Mouse (Mus musculus) lung, adult 2 months (tissue): Measurements from ENCODE around the gene Eif4a1.

Experiments
- CTCF ChIP-seq: fragments of 200-500 bp; IDR thresholded peaks from 2 replicates; pipeline ENCODE4 v1.5.1; 2011; ENCODE audit warnings: mild to moderate bottlenecking, low read length, control low read depth; ENCODE audit not compliant: insufficient read depth
- POLR2A ChIP-seq: fragments of 200-500 bp; IDR thresholded peaks from 2 replicates; pipeline ENCODE4 v1.6.1; 2011; ENCODE audit warnings: low read depth, mild to moderate bottlenecking, control low read depth, low read length, borderline replicate concordance; ENCODE audit errors: extremely low read depth

DNA sequence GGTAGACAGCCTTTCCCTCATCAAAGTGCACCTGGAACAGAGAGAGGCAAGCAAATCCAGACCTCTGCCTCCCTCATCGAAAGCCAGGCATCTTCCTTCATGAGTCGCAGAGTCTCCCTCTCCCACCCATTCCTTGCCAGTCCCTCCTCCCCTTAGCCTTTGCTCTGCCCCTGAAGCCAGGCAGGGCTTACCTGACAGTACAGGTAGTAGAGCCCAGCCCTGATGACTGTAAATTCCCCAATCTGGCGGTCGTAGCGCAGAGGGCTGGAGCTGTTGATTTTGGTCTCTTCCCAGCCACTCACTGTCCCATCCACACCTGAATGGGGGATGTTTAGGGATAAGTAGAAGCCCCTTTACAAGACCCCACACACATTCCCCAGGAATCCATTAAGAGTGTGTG lies 14.8 kb upstream of the Eif4a1 start:
- TF ChIP-seq POLR2A (no peak), CTCF (no peak)
